8 mouse cellular contexts compared by ENCODE assay signal in the genomic region with DNA sequence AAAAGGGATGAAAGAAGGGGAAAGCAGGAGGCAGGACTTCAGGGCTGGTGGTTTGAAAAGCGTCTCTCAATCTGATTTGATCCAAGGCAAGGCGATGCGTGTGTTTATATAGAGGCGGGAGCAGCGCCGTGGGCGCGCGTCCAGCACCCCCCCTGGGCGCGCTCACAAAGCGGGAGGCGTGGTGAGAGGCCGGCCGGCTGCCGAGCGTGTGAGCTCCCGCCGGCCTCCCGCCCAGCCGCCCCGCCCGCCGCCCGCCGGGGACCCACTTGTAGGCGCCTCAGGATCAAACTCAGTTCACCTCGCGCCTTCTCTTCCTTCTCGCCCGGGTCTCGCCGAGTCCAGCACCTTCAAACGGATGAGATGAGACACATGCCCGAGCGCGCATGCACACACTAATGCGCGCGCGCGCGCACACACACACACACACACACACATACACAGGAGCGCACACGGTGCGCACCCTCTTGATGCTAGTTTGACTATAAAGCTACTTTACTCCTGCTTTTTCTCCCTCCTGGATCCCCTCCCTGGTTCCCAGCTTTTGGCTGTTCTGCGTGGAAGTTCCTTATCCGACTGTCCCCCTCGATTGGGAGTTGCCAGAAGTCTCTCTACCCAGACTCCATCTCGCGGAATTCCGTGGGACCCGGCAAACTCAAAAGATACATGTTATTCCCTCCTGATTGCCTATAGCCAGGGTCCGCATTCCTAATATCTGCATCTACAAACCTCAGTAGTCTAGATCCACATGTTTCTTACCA. TPM values are rescaled to one million over a fixed set of nuclear protein-coding genes. Genes with fewer than 3 reads are reported as not detected.
A peak's percentile ranks its signal among the peaks of the same experiment; 100 is the strongest.
DNase-seq lines count a peak whose midpoint lies in the region; ATAC-seq and TF ChIP-seq lines count a peak whose summit lies in the region.

No protein-coding gene starts in this region.

- peak overlapping the region; percentile 60; the same call in 1 of the 2 replicates for H3K9ac ChIP-seq in heart, embryonic 12.5 days
- peak overlapping the region; percentile 52 for H3K9ac ChIP-seq in kidney, embryonic 16.5 days (replicated peaks; ENCODE audit: low read length)

- H3K4me2 ChIP-seq in heart, embryonic 12.5 days = peak overlapping the region; percentile 93
- peak overlapping the region; percentile 82 for H3K4me2 ChIP-seq in kidney, embryonic 16.5 days (replicated peaks; ENCODE audit: low read depth, low read length)

- H3K4me1 ChIP-seq in heart, embryonic 12.5 days (replicated peaks) = peaks cover 65% of the 10 kb centered on the region
- H3K4me1 ChIP-seq in kidney, embryonic 16.5 days (ENCODE audit: insufficient read depth, low read length) = peaks cover 54% of the 10 kb centered on the region

- H3K27me3 ChIP-seq in heart, embryonic 12.5 days (replicated peaks) = peaks cover 73% of the 10 kb centered on the region
- peaks cover 85% of the 10 kb centered on the region for H3K27me3 ChIP-seq in kidney, embryonic 16.5 days (ENCODE audit: insufficient read depth, low read length)

- 1% methylated on average over 48 of the region's 54 CpGs for WGBS in heart, embryonic 12.5 days
- under 1% methylated on average over 54 of the region's 54 CpGs for WGBS in kidney, embryonic 16.5 days

- H3K4me3 ChIP-seq in heart, embryonic 12.5 days = peak overlapping the region; percentile 58
- H3K4me3 ChIP-seq in kidney, embryonic 16.5 days (ENCODE audit: low read length) = peak overlapping the region; percentile 52

- intact Hi-C loops in left cerebral cortex, postnatal 4 days (cut with DNase I) = loop anchor here (5.0 kb wide), 1 partner anchor 492 kb away; no protein-coding TSS in a partner anchor
- intact Hi-C loops in left cerebral cortex, postnatal 14 days (cut with DNase I) = loop anchor here (5.0 kb wide), 1 partner anchor 267 kb away; no protein-coding TSS in a partner anchor

- H3K36me3 ChIP-seq in heart, embryonic 12.5 days = no peaks in the 10 kb centered on the region
- no peaks in the 10 kb centered on the region for H3K36me3 ChIP-seq in kidney, embryonic 16.5 days (ENCODE audit: insufficient read depth, low read length)

- no peak for TF ChIP-seq CTCF in brain, embryonic 14.5 days (IDR thresholded peaks at IDR 0.05; ENCODE audit: borderline replicate concordance, extremely low read depth, insufficient read depth, insufficient read length)

- no peak for TF ChIP-seq POLR2A in brain, embryonic 14.5 days (IDR thresholded peaks at IDR 0.05; ENCODE audit: borderline replicate concordance, extremely low read depth, insufficient read depth, insufficient read length, poor library complexity, severe bottlenecking)

- peak; percentile 69 for DNase-seq in left cerebral cortex, postnatal 4 days
- DNase-seq in left cerebral cortex, adult 8-10 months (ENCODE audit: low spot score in 2 of 2) = no peak
- DNase-seq in brain, embryonic 14.5 days (ENCODE audit: low read depth) = peak; percentile 73
- DNase-seq in lung, postnatal 14 days = peak; percentile 67
- DNase-seq in testis, postnatal 10 days (ENCODE audit: low spot score) = peak; percentile 88
- DNase-seq in left cerebral cortex, postnatal 14 days (ENCODE audit: low spot score in 2 of 2) = no peak

- no peak for ATAC-seq in heart, embryonic 12.5 days (ENCODE audit: insufficient number of reproducible peaks, low FRiP score)
- ATAC-seq in kidney, embryonic 16.5 days (ENCODE audit: low FRiP score, low TSS enrichment) = no peak; the same call in 1 of the 2 replicates

- no peaks in the 10 kb centered on the region for H3K9me3 ChIP-seq in heart, embryonic 12.5 days (replicated peaks)
- no peaks in the 10 kb centered on the region for H3K9me3 ChIP-seq in kidney, embryonic 16.5 days (ENCODE audit: low read length)

- H3K27ac ChIP-seq in heart, embryonic 12.5 days (ENCODE audit: poor library complexity, severe bottlenecking) = no peak overlapping the region
- no peak overlapping the region for H3K27ac ChIP-seq in kidney, embryonic 16.5 days (ENCODE audit: low read length)

RNA-seq across cellular contexts. Expression of a gene that starts 4.6 kb away (rescaled TPM):
- total RNA-seq in left cerebral cortex, postnatal 4 days (2021) = 10 to 100 TPM; 28.9 to 29.7 TPM
- 1 to 10 TPM; 4.4 to 8.9 (median 6.2) TPM for total RNA-seq in left cerebral cortex, adult 8-10 months (2022)
- polyA plus RNA-seq in brain, embryonic 14.5 days (2012; rRNA removed) = 10.0 and 56.1 TPM in 2 replicates
- polyA plus RNA-seq in heart, embryonic 12.5 days (2016; fragmentation: Nextera tagmentation; extraction: Ambion mirVana) = 2.9 and 3.8 TPM in 2 replicates
- polyA plus RNA-seq in kidney, embryonic 16.5 days (2015; fragmentation: Nextera tagmentation; extraction: Ambion mirVana) = 4.7 and 5.3 TPM in 2 replicates
- total RNA-seq in left cerebral cortex, postnatal 14 days (2021) = 10 to 100 TPM; 16.9 to 29.0 TPM

Comparison
In these comparisons a context has a peak if more than half of its experiments do, and no peak if none do; other contexts are left out.
1. DNase-seq: peak in left cerebral cortex, postnatal 4 days (single experiment), brain, embryonic 14.5 days (single experiment), lung, postnatal 14 days (single experiment) and testis, postnatal 10 days (single experiment); none in left cerebral cortex, adult 8-10 months (0 of 2) and left cerebral cortex, postnatal 14 days (0 of 2).